Mouse (Mus musculus) heart, adult 8-10 months (tissue): Measurements from ENCODE around the gene Mvb12b. TPM values are rescaled to one million over a fixed set of nuclear protein-coding genes. Genes with fewer than 3 reads are reported as not detected.

Experiments used
- DNase-seq: peaks from one replicate; pipeline ENCODE4 v3.0.0; 2022; ENCODE audit warnings: low spot score
- total RNA-seq, 4 experiments: library from RNA; stranded (reverse); gene quantifications; 2 replicates each; pipeline ENCODE4 v1.2.4; 2022

Gene Mvb12b
- total RNA-seq, 4 experiments from 2014 or later, result 20.2 to 24.5 (median 21.0) TPM

DNA sequence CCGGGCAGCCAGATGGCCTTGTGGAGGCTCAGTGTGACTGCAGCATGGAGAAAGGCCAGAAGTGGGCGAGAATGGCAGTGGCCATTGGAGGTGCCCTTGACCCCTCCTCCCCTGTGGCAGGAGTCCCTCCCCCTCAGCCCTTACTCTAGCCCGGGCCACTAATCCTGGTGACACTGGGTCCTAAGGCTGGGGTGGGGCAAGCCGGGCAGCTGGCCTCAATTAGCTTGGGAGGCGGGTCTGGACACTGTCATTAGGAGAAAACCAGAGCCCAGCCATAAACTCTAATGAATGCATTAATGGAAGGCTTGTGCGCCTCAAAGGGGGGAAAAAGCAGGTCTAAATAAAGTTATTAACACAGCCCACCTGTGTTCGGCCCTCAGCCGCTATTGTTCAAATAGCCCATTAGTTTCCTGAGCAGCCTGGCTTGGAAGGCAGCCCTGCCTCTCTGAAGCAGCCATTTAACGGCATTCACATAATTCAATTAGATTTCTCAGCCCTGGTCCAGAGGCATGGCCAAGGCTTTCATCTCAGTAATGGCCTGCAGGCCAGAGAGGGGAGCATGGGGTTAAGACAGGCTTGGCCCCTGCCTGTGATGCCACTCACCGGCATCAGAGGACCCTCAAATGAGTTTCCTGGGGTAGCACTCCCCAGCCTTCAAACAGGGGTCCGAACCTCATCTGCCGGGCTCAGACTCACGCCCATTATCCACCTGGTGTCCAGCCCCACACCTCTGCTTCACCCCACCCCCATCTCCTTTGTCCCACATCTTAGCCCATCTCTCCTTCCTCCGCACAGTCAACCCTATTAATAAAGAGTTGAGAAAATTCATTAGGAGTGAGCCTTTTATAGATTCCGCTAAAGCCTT lies 186.9 kb downstream of the Mvb12b start:
- no peak for DNase-seq

DNA sequence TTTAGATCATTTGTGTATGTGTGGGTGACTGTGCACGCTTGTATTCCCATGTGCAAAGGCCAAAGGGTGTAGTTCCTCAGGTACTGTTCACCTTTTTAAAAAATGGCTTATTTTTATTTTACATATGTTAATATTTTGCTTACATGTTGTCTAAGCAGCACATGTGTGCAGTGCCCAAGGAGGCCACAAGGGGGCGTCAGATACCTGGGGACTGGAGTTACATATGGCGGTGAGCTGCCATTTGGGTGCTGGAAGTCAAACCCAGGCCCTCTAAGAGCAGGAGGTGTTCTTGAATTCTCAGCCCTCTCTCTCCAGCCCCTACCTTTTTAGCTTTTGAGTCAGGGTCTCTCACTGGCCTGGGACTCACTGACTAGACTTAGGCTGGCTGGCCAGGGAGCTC lies 188.8 kb downstream of the Mvb12b start:
- DNase-seq, result no peak

DNA sequence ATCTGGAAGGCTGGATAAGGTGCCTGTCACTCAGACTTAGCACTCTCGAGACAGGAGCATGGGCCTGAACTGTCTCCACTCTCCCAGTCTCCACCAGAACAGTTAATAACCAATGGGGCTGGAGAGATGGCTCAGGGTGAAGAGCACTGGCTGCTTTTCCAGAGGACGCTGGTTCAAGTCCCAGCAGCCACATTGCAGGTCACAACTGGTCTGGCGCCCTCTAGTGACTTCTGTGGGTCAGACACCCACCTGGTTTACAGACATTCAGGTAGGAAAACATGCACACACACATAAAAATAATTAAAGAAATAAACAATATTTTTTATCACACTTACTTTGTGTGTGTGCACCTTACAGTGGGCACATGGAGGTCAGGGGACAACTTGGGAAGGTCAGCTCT lies 191.3 kb downstream of the Mvb12b start:
- no peak for DNase-seq

DNA sequence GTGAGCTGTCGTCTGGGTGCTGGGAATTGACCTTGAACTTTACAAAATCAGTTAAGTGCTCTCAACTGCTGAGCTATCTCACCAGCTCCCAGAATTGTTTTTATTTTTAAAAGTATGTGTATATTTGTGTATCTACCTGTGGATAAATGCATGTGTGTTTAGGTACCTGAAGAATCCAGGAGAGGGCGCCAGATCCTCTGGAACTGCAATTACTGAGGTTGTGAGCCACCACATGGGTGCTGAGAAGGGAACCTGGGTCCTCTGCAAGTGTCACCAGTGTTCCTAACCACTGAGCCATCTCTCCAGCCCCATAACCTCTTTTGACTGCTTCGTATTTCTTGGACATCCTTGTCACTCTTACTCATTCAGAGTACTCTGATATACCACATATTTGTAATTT lies 193.8 kb downstream of the Mvb12b start:
- DNase-seq, result no peak

DNA sequence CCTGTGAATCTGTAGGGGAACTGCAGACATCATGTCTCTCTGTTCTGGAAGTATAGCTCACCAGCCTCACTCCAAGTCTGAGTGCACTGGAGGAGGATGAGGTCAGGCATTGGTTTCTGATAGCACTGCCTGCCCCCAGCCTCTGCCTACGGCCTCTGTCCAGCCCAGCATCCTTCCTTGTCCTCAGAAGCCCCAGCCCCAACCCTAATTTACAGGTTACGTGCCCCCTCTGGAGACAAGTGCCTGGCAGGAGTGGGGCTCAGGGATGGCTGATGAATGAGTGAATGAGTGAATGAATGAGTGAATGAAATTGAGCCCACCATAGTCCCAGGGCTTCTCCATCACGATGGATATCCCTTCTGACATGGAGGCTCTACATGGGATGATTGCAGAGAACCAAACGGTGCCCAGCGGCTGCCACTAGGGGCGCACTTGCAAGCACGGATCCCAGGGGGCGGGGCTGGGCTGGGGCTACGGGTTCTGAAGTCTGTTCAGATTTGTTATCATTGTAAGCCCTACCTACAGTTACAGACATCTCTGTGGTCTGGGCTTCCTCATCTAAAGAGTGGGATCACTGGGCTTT lies 197.8 kb downstream of the Mvb12b start:
- no peak for DNase-seq

DNA sequence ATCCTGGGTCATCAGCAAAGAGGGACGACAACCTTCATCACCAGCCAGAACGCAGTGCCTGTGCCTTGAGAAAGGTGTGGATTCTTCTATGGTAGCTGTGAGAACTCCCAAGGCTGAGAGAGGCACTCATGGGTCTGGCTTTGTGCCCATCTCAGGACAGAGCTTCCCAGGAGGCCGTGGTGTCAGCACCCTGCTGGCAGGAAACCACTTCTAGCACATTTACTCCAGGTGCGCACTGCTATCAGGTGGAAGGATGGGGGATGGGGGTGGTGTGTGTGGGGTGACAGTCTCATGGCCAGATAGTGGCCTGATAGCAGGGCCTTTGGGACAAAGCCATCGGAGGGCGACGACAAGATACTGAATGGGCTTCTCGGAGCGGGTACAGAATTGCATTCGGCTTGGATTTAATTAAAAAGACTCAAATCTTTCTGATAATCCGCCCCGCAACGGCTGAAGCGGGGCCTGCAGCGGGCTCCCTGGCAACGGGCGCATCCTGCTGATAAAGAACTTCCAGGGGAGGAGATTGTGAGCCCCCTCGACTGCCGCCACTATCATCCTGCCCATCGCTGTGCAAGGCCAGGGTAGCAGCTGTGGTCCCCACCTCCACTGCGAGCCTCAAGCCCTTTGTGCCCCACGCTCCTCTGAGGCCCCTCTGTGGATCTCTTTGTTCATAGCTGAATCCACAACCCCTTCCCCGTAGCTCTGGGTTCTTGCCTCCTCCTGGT lies 198.4 kb downstream of the Mvb12b start:
- DNase-seq, result no peak

DNA sequence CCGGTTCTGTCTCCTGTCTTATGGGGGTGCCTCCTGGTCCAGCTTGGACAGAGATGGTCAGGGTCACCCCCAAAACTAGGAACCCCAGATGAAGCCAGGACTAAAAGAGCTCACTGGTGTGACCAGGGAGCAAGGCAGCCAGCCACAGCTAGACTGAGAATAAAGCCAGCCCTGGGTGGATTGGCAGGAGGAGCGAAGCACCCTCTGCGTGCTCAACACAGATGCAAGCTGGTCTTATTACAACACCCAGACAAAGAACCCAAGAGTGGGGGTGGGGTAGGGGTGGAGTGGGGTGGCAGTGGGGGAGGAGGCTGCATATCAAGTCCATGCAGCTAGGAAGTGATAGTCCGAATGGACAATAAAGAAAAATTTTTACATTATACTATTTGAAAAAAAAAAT lies 204.2 kb downstream of the Mvb12b start:
- no peak for DNase-seq

DNA sequence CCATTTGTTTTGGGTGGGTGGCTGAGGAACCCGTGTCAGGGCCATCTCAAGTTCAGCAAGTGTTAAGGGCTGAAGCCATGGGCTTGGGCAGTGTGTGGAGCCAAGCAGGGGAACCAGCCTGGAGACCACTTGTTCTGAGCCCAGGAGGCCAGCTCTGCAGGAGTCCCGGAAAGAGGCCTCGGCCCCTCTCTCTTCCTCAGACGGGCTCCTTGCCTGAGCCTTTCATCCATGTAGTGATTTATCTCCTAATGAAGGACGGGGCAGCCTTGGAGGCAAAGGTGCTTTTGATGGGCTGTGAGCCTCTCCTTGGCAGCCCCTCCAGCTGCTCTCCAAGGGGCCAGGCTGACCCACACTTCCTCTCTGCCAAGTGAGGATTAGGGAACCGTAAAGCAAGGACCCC lies 204.7 kb downstream of the Mvb12b start:
- DNase-seq, result no peak

DNA sequence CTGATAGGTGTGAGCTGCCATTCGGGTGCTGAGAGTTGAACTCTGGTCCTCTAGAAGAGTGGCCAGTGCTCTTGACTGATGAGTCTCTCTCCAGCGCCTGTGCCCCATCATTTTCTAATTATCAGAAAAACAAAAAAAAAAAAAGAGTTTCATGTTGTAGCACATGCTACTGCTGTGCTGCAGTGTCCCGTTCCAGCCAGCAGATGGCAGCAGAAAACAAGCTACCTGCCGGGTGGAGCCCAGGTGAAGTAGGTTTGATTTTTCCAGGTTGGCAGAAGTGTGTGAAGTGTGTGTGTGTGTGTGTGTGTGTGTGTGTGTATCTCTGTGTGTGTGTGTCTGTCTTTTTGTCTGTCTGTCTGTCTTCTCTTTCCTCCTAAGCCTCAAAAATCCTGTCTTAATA lies 205.5 kb downstream of the Mvb12b start:
- peak; percentile 29 for DNase-seq

Other genes starting within 250 kb of the Mvb12b start
- gene Lmx1b, start 247.4 kb downstream of the Mvb12b start, total RNA-seq, result under 1 TPM; 0.09 to 0.41 (median 0.10) TPM